Mouse (Mus musculus): ENCODE results near the gene Sphk2.
"Not testable (repeated sequence)": the region's sequence is repeated elsewhere in the genome, so short reads cannot be mapped to it uniquely, and the experiment has no call there.

The Sphk2 gene

DNA sequence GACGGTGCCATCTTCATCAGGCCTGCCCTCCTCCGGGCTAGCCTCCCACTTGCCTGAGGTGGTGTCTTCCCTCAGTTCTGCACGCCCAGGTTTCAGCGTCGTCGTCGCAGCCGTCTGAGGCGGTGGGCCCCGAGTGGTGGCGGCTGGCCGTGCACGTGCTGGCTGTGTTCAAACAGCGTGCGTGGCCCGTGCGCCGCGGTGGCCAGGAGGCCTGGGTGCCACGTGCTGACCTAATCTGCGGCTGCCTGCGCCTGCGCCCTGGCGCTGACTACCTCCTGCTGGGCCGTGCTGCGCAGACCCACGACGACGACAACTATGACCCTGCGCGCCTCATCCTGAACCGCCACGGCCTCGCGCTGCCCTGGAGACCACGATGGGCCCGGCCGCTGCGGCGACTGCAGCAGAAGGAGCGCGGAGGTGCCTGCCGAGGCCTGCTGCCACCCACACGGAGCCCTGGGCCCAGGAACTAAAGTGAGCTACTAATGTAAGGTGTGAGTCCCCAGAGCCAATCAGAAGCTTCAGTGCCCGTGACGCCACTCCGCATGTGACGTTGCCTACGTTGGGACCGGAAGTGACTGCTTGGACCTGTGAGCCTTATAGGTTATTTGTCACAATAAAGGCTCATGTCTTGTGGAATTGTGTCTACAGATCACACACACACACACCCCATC is 23.7 kb downstream of the Sphk2 start, which contains the start of gene Sec1:
TSS of gene Sec1 (minus strand) at position 482 of the 671 bp plus-strand sequence.
- no peak for DNase-seq (ENCODE audit: low spot score)

- DNase-seq (ENCODE audit: low spot score): no peak
Observed at GRCm38 (mm10) chr7:45692364-45692763, 25.4 kb downstream of the Sphk2 start.

DNA sequence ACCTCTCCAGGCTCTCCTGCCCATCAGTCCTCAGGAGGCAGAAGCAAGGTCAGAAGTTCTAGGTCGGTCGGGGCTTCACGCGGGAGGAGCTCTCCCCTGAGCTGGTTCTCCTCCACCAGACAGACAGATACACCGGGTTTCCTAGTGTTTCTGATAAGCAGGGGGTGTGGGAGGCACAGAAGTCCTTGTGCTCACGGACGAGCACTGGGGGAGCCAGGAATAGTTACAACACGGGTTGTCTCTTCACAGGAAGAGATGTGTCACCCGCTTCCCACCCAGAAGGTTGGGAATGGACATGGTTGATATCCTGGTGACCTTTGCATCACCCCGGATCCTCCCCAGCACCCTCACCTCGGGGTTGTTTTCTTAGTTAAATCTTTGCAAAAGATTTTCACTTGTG is 28.0 kb downstream of the Sphk2 start:
- no peak for DNase-seq (ENCODE audit: low spot score)

GRCm38 (mm10) chr7:45689099-45689498 is 28.7 kb downstream of the Sphk2 start:
- no peak for DNase-seq (ENCODE audit: low spot score)

DNA sequence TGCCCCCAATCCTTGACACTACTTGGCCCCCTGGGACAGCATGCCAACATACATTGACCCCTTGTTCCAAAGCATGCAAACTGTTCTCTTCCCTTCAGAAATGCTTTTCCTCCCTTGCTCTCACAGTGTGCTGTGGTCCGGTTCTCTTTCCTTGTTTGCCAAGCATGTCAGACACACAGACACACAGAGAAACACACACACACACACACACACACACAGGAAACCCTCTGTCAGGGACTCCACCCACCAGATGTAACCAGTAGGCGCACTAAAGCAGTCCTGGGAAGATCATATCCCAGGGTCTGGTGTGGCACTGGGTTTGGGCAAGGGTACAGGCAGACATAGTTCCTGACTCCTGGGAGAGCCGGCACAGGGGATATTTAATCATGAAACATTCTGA is 31.0 kb downstream of the Sphk2 start:
- no peak for DNase-seq (ENCODE audit: low spot score)

GRCm38 (mm10) chr7:45685811-45686210 is 32.0 kb downstream of the Sphk2 start:
- DNase-seq (ENCODE audit: low spot score): no peak

DNA sequence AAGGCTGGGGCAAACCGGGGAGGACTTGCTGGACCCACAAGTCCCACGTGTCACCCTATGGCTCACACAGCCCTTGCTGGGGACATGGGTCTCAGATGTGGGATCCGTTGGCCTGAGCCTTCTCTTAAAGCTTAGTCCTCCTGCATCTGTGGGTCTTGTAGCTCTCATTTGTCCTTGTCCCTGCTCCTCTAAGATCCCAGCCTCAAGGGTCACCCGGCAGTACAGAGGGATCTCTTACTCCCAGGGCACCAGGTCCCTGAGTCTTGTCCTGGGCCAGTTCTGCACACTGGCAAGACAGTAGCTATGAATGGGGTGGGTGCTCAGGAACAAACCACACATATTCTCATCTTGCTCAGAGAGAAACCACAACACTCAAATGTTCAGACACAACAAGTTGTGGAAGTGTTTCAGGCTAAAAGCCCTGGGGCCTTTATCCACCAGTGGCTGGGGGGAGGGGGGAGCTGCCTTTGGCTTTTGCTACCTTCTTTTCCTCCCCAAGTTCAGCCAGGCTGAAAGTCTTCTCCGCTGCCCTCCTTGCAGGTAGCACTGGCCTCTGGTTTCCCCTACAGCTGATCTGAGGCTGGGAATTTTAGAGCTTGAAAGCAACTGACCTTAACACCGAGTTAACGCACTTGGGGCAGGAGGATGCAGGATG is 34.3 kb downstream of the Sphk2 start, which contains the start of gene Ntn5:
TSS of gene Ntn5 (plus strand) at position 627 of the 655 bp plus-strand sequence.
- DNase-seq (ENCODE audit: low spot score): no peak

DNA sequence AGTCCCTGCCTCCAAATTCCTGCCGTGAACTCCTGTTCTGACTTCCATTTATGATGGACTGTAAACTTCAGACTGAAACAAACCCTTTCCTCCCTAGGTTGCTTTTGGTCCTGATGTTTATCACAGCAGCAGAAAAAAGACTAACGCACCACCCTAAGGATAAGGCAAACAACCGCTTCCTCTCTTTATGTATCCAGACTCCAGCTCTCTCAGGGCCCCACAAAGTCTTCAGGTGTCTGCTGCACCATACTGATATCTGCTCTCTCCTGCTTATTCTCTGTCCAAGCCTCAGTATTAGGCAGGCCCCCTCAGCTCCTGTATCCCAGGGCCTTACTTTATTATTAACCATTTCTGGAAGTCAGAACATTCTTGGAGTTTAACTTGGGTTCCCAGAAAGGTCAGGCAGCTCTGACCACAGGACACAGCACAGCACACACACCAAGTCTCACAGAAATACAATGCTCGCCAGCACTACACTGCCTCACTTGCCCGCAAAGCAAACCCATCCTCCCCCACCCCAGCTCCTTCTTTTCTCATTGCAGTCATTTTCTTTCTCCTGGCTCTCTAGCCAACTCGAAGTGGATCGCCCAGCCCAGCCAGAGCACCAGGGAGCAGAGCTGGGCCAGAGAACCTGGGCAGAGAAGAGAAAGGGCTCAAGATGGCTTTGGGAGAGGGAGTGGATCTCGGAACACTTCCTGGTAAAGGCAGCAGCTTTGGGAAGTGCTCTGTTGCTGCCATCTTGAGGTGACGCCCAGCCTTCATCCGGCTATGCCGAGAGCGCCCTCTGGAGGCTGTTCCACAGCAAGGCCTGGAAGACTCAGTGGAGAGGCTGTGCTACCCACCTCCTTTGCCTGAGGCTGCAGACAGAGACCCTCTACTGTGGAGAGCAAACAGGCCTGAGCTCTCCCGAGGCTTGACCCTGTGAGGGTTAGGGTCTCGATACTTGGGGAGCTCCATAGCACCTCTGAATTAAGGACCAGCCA is 35.4 kb downstream of the Sphk2 start:
- peak; percentile 40 for DNase-seq (ENCODE audit: low spot score)

- peak; percentile 12 for DNase-seq (ENCODE audit: low spot score)
Observed at GRCm38 (mm10) chr7:45681046-45681736, 36.6 kb downstream of the Sphk2 start.

- DNase-seq (ENCODE audit: low spot score): no peak
Observed at GRCm38 (mm10) chr7:45679966-45680621, 37.7 kb downstream of the Sphk2 start.

GRCm38 (mm10) chr7:45678513-45678912 is 39.3 kb downstream of the Sphk2 start:
- DNase-seq (ENCODE audit: low spot score): no peak

GRCm38 (mm10) chr7:45677627-45678295 is 40.0 kb downstream of the Sphk2 start:
- no peak for DNase-seq (ENCODE audit: low spot score)

GRCm38 (mm10) chr7:45668921-45669320 is 48.9 kb downstream of the Sphk2 start:
- DNase-seq (ENCODE audit: low spot score): no peak

DNA sequence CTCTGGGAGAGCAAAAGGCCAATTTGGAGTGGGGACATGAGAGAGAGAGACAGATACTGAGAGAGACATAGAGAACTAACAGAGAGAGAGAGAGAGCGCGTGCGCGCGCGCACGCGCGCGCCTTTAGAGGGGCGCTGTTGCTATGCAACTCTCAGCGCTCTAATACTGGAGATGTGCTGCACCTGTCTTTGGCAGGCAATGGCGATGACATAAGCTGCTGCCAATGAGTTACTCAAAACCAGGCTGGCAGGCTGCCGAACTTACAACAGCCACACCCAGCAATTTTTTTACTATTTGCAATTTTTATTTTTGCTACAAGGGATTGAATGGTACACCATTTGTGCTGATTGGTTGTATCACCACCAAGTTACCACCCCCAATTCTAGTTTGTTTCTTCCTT is 50.0 kb downstream of the Sphk2 start:
- DNase-seq (ENCODE audit: low spot score): no peak

DNA sequence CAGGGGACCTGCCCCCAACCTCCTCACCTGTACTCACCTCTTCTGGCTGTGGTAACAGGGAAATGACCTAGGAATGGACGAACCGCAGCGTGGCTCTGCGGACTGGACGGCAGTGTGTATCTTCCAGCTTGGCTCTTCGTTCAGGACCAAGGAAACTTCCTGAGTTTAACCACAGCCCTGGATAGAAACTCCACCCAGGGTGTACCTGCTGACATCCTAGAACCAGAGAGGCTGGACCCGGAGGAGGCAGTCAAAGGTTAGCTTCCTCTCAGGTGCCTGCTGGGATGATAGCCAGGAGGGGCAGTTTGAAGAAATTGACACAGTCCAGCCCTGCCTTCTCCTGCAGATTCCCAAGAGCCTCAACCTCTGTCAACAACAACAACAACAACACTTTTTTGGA is 51.6 kb downstream of the Sphk2 start, which contains the start of gene Fut2:
TSS of gene Fut2 (minus strand) at position 234 of the 400 bp plus-strand sequence.
- no peak for DNase-seq (ENCODE audit: low spot score)

- no peak for DNase-seq (ENCODE audit: low spot score)
Observed at GRCm38 (mm10) chr7:45665303-45666138, 52.3 kb downstream of the Sphk2 start.

DNA sequence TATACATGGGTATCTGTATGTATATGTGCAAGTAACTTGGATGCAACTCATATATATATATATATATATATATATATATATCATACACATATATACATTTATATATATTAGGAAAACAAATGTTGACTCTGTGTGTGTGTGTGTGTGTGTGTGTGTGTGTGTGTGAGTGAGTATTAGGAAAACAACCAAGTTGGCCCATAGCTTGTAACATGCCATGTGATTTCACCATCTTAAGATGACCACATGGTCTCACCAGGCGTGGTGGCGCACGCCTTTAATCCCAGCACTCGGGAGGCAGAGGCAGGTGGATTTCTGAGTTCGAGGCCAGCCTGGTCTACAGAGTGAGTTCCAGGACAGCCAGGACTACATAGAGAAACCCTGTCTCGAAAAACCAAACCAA is 56.1 kb downstream of the Sphk2 start:
- not testable (repeated sequence) for DNase-seq (ENCODE audit: low spot score)

GRCm38 (mm10) chr7:45660746-45661478 is 56.9 kb downstream of the Sphk2 start:
- DNase-seq (ENCODE audit: low spot score): no peak
